Mouse (Mus musculus): ENCODE data around the gene Acsf2.

Acsf2 gene

DNA sequence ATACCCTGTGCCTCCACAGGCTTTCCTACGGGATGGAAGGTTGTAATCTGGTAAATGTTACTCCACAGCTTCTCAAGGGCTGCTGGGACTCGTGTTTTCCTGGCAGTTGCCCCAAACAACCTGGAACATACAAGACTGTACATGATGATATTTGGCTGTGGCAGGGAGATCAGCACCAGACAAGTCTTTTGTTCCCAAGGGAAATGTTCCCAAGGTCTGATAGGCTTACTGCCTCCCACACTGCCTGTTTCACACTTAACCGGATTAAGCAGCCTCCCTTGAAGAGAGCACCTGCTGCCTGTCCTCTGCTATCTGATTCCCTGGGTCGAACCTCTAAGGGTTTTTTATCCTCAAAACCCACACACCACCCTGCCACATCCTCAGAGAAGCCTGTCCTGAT is 13.8 kb upstream of the Acsf2 start:
- POLR2A ChIA-PET: interaction anchor here in 3 of 4 experiments (0.6 to 2.9 kb wide), 6 partner anchors 9 to 1249 kb away, joined by 3 to 14 read pairs (median 4); partner anchors contain the start of gene Lrrc59 (in 2 of the 3)
- CTCF ChIA-PET: interaction anchor here in 2 of 4 experiments (0.5 to 1.8 kb wide), 2 partner anchors 14 to 15 kb away, joined by 3 to 5 read pairs; partner anchors contain the start of gene Lrrc59 (in 1 of the 2)

DNA sequence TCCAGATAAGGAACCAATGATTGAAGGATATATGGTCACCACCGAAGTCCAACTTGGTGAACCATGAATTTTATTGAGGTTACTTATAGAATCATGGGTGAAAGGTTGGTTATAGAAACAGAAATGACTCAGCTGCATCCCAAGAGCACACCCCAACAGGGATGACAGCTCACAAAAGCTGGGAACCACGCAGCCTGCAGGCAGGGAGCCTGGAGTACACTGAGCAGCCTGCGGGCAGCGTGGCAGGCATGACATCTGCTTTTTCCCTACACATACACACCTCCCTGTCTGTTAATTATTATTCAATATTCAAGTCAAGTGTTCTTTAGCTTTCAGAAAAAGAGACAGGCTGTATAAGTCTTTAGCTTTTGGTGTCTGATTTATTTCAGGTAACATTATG is 12.9 kb upstream of the Acsf2 start:
- CTCF ChIA-PET: interaction anchor here in 2 of 4 experiments (0.9 to 1.8 kb wide), 2 partner anchors 15 kb away, joined by 3 to 5 read pairs; partner anchors contain the start of gene Lrrc59 (in 2 of the 2)
- POLR2A ChIA-PET: interaction anchor here in 3 of 4 experiments (0.7 to 2.9 kb wide), 7 partner anchors 9 to 20 kb away, joined by 3 to 14 read pairs (median 3); partner anchors contain the start of gene Lrrc59 (in 2 of the 3)

DNA sequence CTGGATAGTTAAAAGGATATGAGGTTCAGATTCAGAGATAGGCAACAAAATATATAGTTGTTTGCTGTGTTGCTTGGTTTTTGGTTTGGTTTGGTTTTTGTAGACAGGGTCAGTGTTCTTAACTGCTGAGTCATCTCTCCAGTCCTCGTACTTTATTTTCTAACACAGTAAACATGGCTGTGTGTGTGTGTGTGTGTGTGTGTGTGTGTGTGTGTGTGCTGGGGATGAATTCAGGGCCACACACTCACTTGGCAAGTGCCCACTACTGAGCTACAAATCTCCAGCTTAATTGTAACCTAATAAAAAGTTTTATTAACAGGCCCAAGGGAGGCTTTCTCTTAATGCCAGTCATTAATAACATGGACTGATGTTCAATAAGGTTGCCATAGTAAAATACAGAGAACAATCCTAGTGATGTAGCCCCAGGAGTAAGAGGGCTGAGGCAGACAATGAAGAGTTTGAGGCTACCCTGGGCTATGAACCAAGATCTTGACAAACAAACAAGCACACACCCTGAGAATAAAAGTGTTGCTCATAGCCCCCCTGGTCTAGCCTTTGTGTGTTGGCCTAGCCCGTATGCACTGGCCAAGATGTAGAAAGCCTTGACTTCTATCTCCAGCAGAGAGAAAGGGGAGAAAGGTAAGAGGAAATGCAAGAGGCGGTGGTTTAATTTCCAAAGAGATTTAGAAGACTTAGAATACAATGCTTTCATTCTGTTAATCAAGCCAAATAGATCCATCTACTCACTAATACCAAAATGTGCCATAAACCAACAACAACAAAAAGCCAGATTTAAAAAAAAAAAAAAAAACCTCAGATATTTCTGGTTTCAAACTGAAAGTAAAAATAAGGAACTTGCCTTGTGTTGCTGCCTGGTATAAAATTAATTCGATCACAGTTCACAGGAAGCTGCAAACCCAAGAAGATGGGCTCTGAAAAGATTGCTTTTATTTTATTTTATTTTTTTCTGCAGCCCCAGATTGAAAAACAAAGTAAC is 9.4 kb upstream of the Acsf2 start:
- ChIA-PET POLR2A (interaction anchor here in 1 of 4 experiments (0.7 to 1.1 kb wide), 3 partner anchors 18 to 643 kb away, joined by 3 to 6 read pairs (median 4); partner anchors contain the start of gene Lrrc59), CTCF (interaction anchor here in 2 of 4 experiments (0.6 to 1.5 kb wide), 3 partner anchors 9 to 113 kb away, joined by 3 to 14 read pairs (median 5); no protein-coding TSS in a partner anchor)

DNA sequence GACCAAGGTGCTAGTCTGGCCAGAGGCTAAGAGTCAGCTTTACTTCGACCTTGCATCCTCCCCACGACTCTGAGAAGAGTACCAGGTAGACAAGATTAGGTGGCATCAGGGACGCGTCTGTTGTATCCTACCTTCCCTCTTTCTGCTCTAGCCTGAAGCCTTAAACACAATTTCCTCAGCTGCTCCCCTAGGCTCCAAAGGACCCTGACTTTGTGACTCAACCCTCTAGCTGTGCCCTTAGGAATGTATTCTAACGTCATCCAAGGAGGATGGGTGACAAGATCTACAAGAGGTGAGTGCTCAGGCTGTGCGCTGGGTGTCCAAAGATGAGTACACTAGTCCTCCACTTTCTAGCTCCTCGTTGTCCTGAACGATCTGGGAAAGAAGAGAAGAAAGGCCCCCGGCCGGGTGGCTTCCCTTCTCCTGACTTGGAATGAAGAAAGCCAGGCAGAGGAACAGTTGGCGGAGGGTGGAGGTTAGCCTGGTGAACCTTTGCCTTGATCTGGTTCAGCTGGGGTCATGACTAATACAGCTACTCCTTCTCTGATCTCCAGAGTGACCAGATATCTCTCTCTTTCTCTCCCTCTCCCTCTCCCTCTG is 785 bp upstream of the Acsf2 start:
- POLR2A ChIA-PET: interaction anchor here in 3 of 4 experiments (0.6 to 2.0 kb wide), 15 partner anchors 10 to 469 kb away, joined by 3 to 14 read pairs (median 4); partner anchors contain the start of genes Lrrc59 (in 2 of the 3), Ankrd40 (in 1 of the 3) and Xylt2 (in 1 of the 3)
- CTCF ChIA-PET: interaction anchor here in 3 of 4 experiments (0.5 to 0.9 kb wide), 4 partner anchors 27 to 55 kb away, joined by 3 to 5 read pairs (median 3); partner anchors contain the start of gene Lrrc59 (in 1 of the 3)

DNA sequence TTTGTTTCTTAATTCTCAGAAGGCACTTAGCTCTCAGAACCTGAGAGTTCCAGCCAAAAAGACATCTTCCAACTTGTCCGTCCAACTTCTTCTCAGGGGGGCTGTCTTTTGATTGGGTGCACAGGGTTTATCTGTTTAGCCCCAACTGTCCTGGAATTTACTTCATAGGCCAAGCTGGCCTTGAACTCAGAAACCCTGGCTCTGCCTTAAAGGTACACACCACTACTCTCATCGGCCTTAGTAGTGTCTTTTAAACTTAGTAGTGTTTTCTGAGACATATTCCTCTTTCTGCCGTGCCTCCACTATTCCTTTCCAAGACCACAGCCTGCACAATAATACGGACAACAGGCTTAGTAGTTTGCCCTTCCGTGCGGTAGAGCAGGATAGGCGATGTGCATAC is 1.2 kb downstream of the Acsf2 start:
- CTCF ChIA-PET: interaction anchor here in 2 of 4 experiments (0.5 kb wide), 2 partner anchors 17 to 390 kb away, joined by 3 to 9 read pairs; no protein-coding TSS in a partner anchor
- POLR2A ChIA-PET: interaction anchor here in 3 of 4 experiments (0.5 to 2.0 kb wide), 7 partner anchors 8 to 391 kb away, joined by 3 to 11 read pairs (median 4); partner anchors contain the start of genes Lrrc59 (in 2 of the 3) and Ppp1r9b (in 1 of the 3)

DNA sequence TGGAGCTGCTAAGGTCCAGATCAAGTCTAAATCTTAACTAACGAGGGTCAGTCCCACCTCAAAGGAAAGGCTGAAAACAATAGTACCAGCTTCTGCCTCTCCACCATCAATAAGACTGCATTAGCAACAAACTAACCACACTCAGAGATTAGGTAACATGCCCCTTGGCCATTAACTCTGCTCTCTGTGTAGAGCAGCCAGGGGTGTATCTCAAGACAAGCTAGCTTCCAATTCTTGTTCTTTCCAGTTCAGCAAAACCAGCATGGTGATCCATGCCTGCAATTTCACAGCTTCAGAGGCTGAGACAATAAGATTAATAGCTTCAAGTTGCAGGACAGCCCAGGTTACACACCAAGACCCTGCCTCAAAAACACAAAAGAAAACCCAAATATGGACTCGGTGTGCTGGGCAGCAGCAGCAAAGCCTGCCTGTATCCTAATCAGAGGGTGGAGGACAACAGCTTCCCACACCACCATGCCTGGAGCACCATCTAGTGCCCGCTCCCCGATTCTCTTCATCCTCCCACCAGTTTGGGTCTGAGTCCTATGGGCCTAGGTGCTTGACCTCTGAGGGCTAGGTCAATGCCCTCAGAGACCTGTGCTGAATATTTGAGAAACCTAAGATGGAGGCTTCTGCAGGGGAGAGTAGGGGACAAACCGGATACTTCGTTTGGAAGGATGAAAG is 3.1 kb downstream of the Acsf2 start:
- POLR2A ChIA-PET: interaction anchor here in 1 of 4 experiments (0.7 to 1.3 kb wide), 4 partner anchors 14 to 23 kb away, joined by 3 to 4 read pairs (median 3); no protein-coding TSS in a partner anchor
- CTCF ChIA-PET: interaction anchor here in 2 of 4 experiments (0.8 to 0.9 kb wide), 2 partner anchors 25 to 50 kb away, joined by 3 read pairs; no protein-coding TSS in a partner anchor

DNA sequence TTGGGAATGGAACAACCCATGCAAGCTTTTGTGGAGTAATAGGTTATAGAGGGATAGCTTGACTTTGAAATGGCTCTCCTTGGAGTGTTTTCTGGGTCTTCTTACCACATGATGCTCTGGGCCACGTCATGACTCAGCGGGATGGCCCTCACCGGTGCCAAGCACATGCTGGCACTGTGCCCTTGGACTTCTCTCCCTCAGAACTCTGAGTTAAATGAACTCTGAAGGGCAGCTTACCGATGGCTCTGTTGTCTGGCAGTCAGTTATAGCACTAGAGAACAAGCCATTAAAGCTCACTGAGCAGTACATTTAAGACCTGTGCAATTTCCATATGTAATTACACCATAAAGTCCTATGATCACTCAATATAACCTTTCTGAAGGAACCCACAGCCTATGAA is 4.4 kb downstream of the Acsf2 start:
- CTCF ChIA-PET: interaction anchor here in 2 of 4 experiments (0.7 to 1.4 kb wide), 3 partner anchors 11 to 510 kb away, joined by 3 to 6 read pairs (median 4); partner anchors contain the start of gene Lrrc59 (in 1 of the 2)
- POLR2A ChIA-PET: interaction anchor here in 2 of 4 experiments (0.9 to 1.9 kb wide), 5 partner anchors 17 to 386 kb away, joined by 3 to 9 read pairs (median 3); partner anchors contain the start of genes Lrrc59 (in 1 of the 2) and Tob1 (in 1 of the 2)

DNA sequence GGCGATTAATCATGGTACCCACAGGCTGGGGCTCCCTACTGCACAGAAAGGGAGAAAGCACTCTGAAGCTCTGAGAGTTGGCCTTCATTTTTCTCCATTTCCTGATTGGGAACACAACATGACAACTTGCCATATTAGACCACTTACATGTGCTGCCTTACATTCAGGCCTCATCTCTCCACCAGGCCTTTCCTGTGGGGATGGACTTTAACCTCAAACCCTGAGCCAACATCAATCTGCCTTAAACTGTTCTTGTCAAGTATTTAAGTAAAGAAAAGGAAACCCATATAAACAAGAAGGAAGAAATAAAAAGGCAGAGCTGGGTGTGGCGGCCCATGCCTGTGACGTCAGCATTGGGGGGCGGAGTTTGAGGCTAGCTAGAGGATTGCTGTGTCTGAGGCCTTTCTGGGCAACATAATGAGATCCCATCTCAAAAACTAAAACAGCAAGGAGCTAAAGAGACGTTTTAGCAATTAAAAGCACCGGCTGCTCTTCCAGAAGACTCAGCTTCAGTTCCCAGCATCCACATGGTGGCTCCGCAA is 5.3 kb downstream of the Acsf2 start:
- ChIA-PET POLR2A (interaction anchor here in 2 of 4 experiments (0.6 to 1.9 kb wide), 12 partner anchors 8 to 458 kb away, joined by 3 to 9 read pairs (median 4); partner anchors contain the start of genes Eme1 (in 1 of the 2), Lrrc59 (in 1 of the 2), Mrpl27 (in 1 of the 2) and Tob1 (in 1 of the 2)), CTCF (interaction anchor here in 3 of 4 experiments (0.6 to 1.4 kb wide), 4 partner anchors 9 to 243 kb away, joined by 3 to 4 read pairs (median 4); partner anchors contain the start of gene Lrrc59 (in 2 of the 3))

DNA sequence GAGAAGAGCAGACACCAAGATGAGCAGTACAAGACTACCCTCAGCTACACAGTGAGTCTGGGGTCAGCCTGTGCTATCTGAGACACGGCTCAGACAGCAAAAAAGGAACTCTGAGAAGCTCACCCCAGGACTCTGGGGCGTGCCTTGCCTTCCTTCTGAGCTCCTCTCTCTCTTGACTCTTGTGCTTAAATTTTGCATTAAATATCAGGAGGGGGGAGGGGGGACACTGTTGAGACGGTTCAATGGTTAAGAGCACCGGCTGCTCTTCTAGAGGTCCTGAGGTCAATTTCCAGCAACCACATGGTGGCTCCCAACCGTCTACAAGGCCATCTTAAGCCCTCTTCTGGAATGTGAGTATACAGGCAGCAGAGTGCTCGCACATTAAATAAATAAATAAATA is 14.2 kb downstream of the Acsf2 start:
- POLR2A ChIA-PET: interaction anchor here in 3 of 4 experiments (0.6 to 1.6 kb wide), 5 partner anchors 9 to 1637 kb away, joined by 3 to 6 read pairs (median 3); no protein-coding TSS in a partner anchor

DNA sequence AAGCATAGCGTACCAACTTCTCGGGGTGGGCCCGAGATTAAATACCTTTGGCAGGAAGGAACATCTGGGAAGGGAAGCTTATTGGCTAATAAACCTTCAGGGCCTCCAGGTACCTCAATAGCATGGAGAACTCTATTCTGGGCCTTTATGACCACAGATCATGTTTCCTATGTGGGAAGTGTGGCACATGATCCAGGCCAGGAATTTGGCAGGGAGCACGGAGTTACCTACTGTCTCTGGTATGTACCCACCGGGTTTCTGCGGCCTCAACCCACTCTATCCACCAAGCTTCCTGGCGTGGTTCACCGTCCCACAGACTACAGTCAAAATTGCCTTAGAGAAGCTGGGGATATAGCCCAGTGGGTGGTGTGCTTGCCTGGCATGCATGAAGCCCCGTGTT is 16.6 kb downstream of the Acsf2 start:
- CTCF ChIA-PET: interaction anchor here in 2 of 4 experiments (0.5 to 1.4 kb wide), 7 partner anchors 10 to 112 kb away, joined by 3 to 7 read pairs (median 4); partner anchors contain the start of genes Chad (in 1 of the 2) and Rsad1 (in 1 of the 2)
- POLR2A ChIA-PET: interaction anchor here in 1 of 4 experiments (0.7 kb wide), 1 partner anchor 36 kb away, joined by 3 read pairs; no protein-coding TSS in a partner anchor

More for the DNA sequence above, 14.2 kb downstream of the Acsf2 start:
- CTCF ChIA-PET: interaction anchor here (0.6 to 1.3 kb wide), 5 partner anchors 9 to 1389 kb away, joined by 3 to 7 read pairs (median 4); no protein-coding TSS in a partner anchor

DNA sequence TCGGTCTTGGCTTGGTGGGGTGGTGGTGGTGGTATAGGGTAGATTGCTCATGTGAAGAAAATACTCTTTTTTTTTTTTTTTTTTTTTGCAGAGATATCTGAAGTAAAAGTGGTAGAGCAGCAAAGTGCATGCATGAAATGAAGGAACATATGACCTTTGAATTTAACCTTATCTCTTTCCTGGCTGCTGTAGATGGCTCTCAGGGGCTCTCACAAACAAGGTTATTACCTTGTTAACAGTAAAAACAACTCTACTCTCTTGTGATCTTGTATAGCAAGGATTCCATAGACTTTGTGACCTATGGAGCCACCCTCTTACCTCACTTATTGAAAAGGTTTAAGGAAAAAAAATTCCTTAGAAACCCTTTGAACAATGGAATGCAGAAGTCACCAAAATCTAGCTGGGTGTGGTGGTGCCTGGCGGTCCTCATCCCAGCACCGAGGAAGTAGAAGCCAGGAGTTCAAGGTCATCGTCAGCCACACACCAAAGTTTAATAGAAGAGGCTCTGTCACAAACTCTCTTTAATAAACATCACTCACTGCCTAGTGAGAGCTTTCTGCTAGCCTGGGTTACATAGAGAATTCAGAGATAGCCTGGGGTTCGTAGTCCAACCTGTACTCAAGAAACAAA is 21.4 kb downstream of the Acsf2 start:
- CTCF ChIA-PET: interaction anchor here in 1 of 4 experiments (1.3 kb wide), 1 partner anchor 15 kb away, joined by 4 read pairs; the partner anchor contains the start of gene Chad
- POLR2A ChIA-PET: interaction anchor here in 2 of 4 experiments (0.7 to 1.8 kb wide), 5 partner anchors 11 to 409 kb away, joined by 3 to 11 read pairs (median 4); no protein-coding TSS in a partner anchor

DNA sequence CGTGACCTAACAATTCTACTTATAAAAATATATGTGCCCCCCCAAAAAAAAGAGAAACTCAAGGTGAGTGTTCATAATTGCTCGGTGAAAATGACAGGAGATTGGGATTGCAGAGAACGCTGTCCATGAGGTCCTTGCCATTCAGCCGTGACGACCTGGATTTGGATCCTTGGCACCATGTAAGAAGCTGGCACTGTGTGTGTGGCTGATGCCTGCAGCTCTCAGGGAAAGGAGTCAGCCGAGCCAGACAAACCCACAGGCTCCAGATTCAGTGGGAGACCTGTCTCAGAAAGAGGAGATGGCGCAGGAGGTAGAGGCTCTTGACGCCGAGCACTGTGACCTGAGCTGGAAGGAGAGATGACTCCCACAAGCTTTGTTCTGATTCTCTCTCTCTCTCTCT is 25.3 kb downstream of the Acsf2 start:
- CTCF ChIA-PET: interaction anchor here in 3 of 4 experiments (0.6 to 1.5 kb wide), 5 partner anchors 11 to 105 kb away, joined by 3 to 5 read pairs (median 3); partner anchors contain the start of gene Chad (in 1 of the 3)
- POLR2A ChIA-PET: interaction anchor here in 2 of 4 experiments (0.5 to 0.9 kb wide), 6 partner anchors 15 to 1193 kb away, joined by 3 to 6 read pairs (median 3); no protein-coding TSS in a partner anchor

DNA sequence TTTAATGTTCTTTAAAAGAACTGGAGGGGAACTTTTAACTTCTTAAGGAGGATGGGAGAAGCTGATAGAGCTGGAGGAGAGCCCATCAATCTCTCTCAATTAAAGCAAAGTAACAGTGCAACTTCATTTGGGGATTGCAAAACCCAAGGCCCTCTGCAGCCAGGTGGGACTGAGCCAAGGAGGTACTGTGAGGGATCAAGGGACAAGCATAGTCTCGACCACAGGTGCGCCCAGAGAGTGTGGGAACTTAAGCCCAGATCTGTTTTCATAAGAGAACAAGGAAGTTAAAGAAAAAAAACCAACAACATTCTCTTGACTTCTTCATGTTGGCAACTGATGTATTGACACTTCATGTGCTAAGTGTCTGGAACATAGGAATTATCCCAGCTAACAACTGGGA is 26.6 kb downstream of the Acsf2 start:
- CTCF ChIA-PET: interaction anchor here in 3 of 4 experiments (0.7 to 2.5 kb wide), 14 partner anchors 9 to 165 kb away, joined by 3 to 20 read pairs (median 4); partner anchors contain the start of genes Xylt2 (in 2 of the 3), Chad (in 1 of the 3), Lrrc59 (in 1 of the 3) and Rsad1 (in 1 of the 3)
- POLR2A ChIA-PET: interaction anchor here in 2 of 4 experiments (0.9 to 2.2 kb wide), 7 partner anchors 10 to 247 kb away, joined by 3 to 7 read pairs (median 4); partner anchors contain the start of genes Chad (in 1 of the 2) and Lrrc59 (in 1 of the 2)

DNA sequence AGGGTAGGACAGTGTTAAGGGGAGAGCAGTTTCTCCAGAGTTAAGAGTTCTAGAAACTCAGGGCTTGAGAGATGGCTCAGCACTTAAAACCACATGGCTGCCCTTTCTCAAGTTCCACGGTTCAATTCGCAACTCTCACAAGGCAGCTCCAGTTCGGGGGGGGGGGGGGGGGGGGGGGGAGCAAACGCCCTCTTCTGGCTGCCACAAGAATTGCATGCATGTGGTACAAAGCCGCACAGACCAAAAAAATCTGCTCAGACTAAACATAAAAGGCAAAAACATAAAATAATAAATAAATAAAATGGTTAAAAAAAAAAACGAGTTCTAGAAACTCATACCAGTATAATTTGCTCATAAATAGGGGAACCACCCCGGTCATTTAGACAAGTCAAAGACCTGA is 27.1 kb downstream of the Acsf2 start:
- POLR2A ChIA-PET: interaction anchor here in 2 of 4 experiments (0.9 to 2.2 kb wide), 9 partner anchors 9 to 246 kb away, joined by 3 to 7 read pairs (median 5); partner anchors contain the start of genes Chad (in 2 of the 2) and Lrrc59 (in 1 of the 2)
- CTCF ChIA-PET: interaction anchor here in 3 of 4 experiments (0.5 to 2.5 kb wide), 24 partner anchors 9 to 1590 kb away, joined by 3 to 20 read pairs (median 3); partner anchors contain the start of genes Xylt2 (in 2 of the 3), Chad (in 1 of the 3), Lrrc59 (in 1 of the 3) and Rsad1 (in 1 of the 3)

DNA sequence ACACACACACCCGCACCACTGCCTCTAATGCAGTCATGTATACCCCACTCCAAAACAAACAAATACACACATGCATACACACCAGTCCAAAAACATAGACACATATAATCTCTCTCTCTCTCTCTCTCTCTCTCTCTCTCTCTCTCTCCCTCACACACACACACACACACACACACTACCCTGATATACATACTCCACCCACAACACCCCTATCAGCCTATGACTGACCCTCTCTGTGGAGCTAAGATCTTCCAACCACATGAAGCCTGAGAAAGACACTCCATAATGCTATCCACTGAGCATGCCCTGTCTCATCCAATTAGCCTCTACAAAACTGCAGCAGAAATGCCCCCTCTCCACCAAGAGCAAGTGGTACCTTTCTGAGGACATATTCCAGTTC is 29.8 kb downstream of the Acsf2 start:
- ChIA-PET CTCF (interaction anchor here in 1 of 4 experiments (1.3 kb wide), 1 partner anchor 23 kb away, joined by 4 read pairs; the partner anchor contains the start of gene Rsad1), POLR2A (no interaction called here)

All from embryonic stem cell, embryonic (primary cell).